Mouse (Mus musculus) neural tube, embryonic 11.5 days (tissue): Measurements from ENCODE around the gene Fam192a. TPM values are rescaled to one million over a fixed set of nuclear protein-coding genes. Genes with fewer than 3 reads are reported as not detected.
A peak's percentile ranks its signal among the peaks of the same experiment; 100 is the strongest.

Experiments
- ATAC-seq: fragments of 200-750 bp; cut with Nextera tagmentation; 2 replicates; pipeline ENCODE4 v1.8.0; 2017; ENCODE audit warnings: moderate number of reproducible peaks, mild to moderate bottlenecking, moderate TSS enrichment, moderate library complexity; ENCODE audit not compliant: insufficient read depth, low FRiP score, low TSS enrichment
- DNase-seq: peaks from one replicate; pipeline ENCODE4 v3.0.0-alpha.2; 2015; ENCODE audit warnings: low spot score
- H3K27ac ChIP-seq: fragments of 300-500 bp; sonication (generic); 2 replicates; pipeline ENCODE4 v1.5.1; 2014; ENCODE audit warnings: low read depth, mild to moderate bottlenecking, low read length
- H3K27me3 ChIP-seq: fragments of 300-500 bp; sonication (generic); 2 replicates; pipeline ENCODE4 v1.6.1; 2014; ENCODE audit warnings: mild to moderate bottlenecking, low read length, mixed read lengths; ENCODE audit not compliant: control insufficient read depth, insufficient read depth
- H3K36me3 ChIP-seq: fragments of 300-500 bp; sonication (generic); 2 replicates; pipeline ENCODE4 v1.6.1; 2014; ENCODE audit warnings: mild to moderate bottlenecking, low read length, moderate library complexity, mixed read lengths; ENCODE audit not compliant: control insufficient read depth, insufficient read depth
- H3K4me1 ChIP-seq: fragments of 300-500 bp; sonication (generic); 2 replicates; pipeline ENCODE4 v1.6.1; 2014; ENCODE audit warnings: low read length, mixed read lengths; ENCODE audit not compliant: control insufficient read depth, insufficient read depth
- H3K4me2 ChIP-seq: fragments of 300-500 bp; sonication (generic); 2 replicates; pipeline ENCODE4 v1.6.1; 2014; ENCODE audit warnings: low read depth, mild to moderate bottlenecking, moderate library complexity
- H3K4me3 ChIP-seq: fragments of 300-500 bp; sonication (generic); 2 replicates; pipeline ENCODE4 v1.5.1; 2014; ENCODE audit warnings: low read depth, low read length
- H3K9ac ChIP-seq: fragments of 300-500 bp; sonication (generic); 2 replicates; pipeline ENCODE4 v1.6.1; 2014; ENCODE audit warnings: mild to moderate bottlenecking, low read length
- H3K9me3 ChIP-seq: fragments of 300-500 bp; sonication (generic); 2 replicates; pipeline ENCODE4 v1.6.1; 2016; ENCODE audit warnings: low read length; ENCODE audit not compliant: control insufficient read depth
- WGBS: fragments of 180-500 bp; shearing (Covaris S2); extraction: QIAGEN DNeasy Blood & Tissue Kit; methylation state at CpG from one replicate; pipeline ENCODE4 v1.1.7; 2014; 5-methylcytosine and 5-hydroxymethylcytosine counted together
- polyA plus RNA-seq: library from polyadenylated mRNA; unstranded; fragments of >200 nt; fragmentation: Nextera tagmentation; extraction: Ambion mirVana; gene quantifications from 2 replicates; pipeline ENCODE4 v1.2.1, GENCODE M21; 2014

Gene Fam192a
- polyA plus RNA-seq, 1 experiment from 2014 or later, result 101 TPM

DNA sequence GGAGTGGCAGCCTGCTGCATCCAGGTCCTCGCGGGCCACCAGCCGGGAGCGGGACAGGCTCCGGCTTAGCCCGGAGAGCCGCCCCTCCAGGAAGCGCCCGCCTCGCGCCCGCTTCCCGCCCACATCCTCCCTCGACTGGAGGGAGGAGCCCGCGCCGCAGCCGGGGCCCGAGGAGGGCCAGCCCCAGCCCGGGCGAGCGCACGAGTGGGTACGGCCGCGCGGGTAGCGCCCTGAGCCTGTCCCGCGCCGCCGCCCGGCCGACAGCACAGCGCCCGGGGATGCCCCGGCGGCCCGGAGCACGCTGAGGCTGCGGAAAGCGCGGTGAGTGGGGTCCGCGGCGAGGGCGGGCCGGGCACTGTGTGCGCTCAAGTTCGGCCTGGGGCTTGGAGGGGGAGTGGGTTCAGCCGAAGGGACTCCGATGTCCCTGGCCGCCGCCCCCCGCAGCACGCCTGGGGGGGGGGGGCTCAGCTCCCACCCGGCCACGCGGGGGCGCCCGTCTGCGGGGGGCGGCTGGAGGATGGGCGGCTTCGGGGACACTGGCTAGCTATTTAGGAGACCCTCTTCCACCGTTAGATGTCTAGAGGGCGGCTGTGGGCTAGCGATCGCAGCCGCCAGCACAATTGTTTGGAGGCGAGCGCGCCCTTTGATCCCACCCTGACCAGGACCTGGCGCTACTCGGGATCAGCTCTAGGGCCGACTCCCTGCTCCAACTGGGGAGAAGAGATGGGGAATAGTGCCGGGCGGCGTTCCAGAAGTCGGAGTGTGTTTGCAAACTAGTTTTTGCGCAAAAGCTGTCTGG lies 68.7 kb downstream of the Fam192a start, which contains the start of gene Cpne2:
Gene Cpne2 (plus strand): TSS at position 118 of the 799 bp plus-strand sequence.
- peak within 1 kb of the TSS; percentile 62 for H3K4me3 ChIP-seq
- WGBS, result under 1% methylated on average over 52 of the region's 81 CpGs
- H3K27ac ChIP-seq, result no peak within 1 kb of the TSS

GRCm38 (mm10) chr8:94532525-94532872 lies 69.3 kb downstream of the Fam192a start:
- Histone ChIP-seq H3K27ac (no peak overlapping the region), H3K9ac (peak overlapping the region; percentile 63), H3K27me3 (peaks cover 27% of the 10 kb centered on the region), H3K4me1 (no peaks in the 10 kb centered on the region; the same call in 1 of the 2 replicates), H3K4me3 (peak overlapping the region; percentile 62), H3K4me2 (peak overlapping the region; percentile 93), H3K36me3 (no peaks in the 10 kb centered on the region), H3K9me3 (no peaks in the 10 kb centered on the region)
- ATAC-seq, result peak; percentile 10; the same call in 1 of the 2 replicates
- WGBS, result under 1% methylated on average over 29 of the region's 34 CpGs
- no peak for DNase-seq

More for the DNA sequence above, 68.7 kb downstream of the Fam192a start, which contains the start of gene Cpne2:
- DNase-seq (peak; percentile 64), ATAC-seq (peak; percentile 71)
- H3K9ac ChIP-seq, result peak within 1 kb of the TSS; percentile 63
- peak within 1 kb of the TSS; percentile 93 for H3K4me2 ChIP-seq
- H3K27me3 ChIP-seq, result peaks cover 27% of the 10 kb centered on the region
- H3K9me3 ChIP-seq, result no peaks in the 10 kb centered on the region
- no peaks in the 10 kb centered on the region; the same call in 1 of the 2 replicates for H3K4me1 ChIP-seq
- no peaks in the 10 kb centered on the region for H3K36me3 ChIP-seq

DNA sequence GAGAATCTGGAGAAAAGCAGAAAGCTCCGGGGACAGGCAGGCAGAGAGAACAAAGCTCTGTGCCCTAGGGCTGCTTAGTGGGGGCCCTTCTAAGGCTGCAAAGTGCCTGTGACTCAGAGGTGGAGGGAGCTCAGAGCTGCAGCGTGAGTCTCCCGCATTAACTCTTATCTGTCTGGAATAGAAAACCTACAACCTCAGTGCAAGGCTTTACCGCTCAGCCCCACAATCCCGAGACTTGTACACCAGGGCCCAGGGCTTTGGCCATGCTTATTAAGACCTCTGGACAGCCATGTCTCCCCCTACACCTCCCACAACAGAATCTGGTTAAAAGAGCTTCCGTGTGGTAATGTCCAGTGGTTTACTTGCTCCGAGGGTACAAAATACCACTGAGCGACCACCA lies 69.8 kb downstream of the Fam192a start:
- whole genome bisulfite sequencing, result 2% methylated on average over 8 of the region's 8 CpGs
- H3K4me2 ChIP-seq, result peak overlapping the region; percentile 93
- no peaks in the 10 kb centered on the region; the same call in 1 of the 2 replicates for H3K4me1 ChIP-seq
- ATAC-seq, result no peak
- H3K9me3 ChIP-seq, result no peaks in the 10 kb centered on the region
- H3K27ac ChIP-seq, result no peak overlapping the region
- DNase-seq, result peak; percentile 37
- no peak overlapping the region for H3K9ac ChIP-seq
- H3K4me3 ChIP-seq, result peak overlapping the region; percentile 62
- peaks cover 27% of the 10 kb centered on the region for H3K27me3 ChIP-seq
- no peaks in the 10 kb centered on the region for H3K36me3 ChIP-seq

GRCm38 (mm10) chr8:94530643-94531042 lies 71.2 kb downstream of the Fam192a start:
- H3K36me3 ChIP-seq, result no peaks in the 10 kb centered on the region
- H3K4me3 ChIP-seq, result no peak overlapping the region
- peaks cover 27% of the 10 kb centered on the region for H3K27me3 ChIP-seq
- no peaks in the 10 kb centered on the region; the same call in 1 of the 2 replicates for H3K4me1 ChIP-seq
- ATAC-seq (no peak), DNase-seq (no peak)
- no peak overlapping the region for H3K9ac ChIP-seq
- no peak overlapping the region for H3K27ac ChIP-seq
- no peak overlapping the region for H3K4me2 ChIP-seq
- 90% methylated on average over 4 of the region's 4 CpGs for WGBS
- H3K9me3 ChIP-seq, result no peaks in the 10 kb centered on the region

- 75% methylated on average over 4 of the region's 4 CpGs for WGBS
These were observed 71.9 kb downstream of the Fam192a start for GRCm38 (mm10) chr8:94529875-94530274.

GRCm38 (mm10) chr8:94528245-94528644 lies 73.6 kb downstream of the Fam192a start:
- no peaks in the 10 kb centered on the region for H3K9me3 ChIP-seq
- peaks cover 13% of the 10 kb centered on the region for H3K27me3 ChIP-seq
- H3K4me3 ChIP-seq, result no peak overlapping the region
- H3K36me3 ChIP-seq, result no peaks in the 10 kb centered on the region
- no peak overlapping the region for H3K27ac ChIP-seq
- H3K4me1 ChIP-seq, result no peaks in the 10 kb centered on the region; the same call in 1 of the 2 replicates
- no peak overlapping the region for H3K9ac ChIP-seq
- DNase-seq, result peak; percentile 39
- no peak overlapping the region for H3K4me2 ChIP-seq
- 42% methylated on average over 4 of the region's 4 CpGs for WGBS
- no peak for ATAC-seq

More at GRCm38 (mm10) chr8:94529875-94530274, 71.9 kb downstream of the Fam192a start:
- Histone ChIP-seq H3K4me3 (no peak overlapping the region), H3K4me2 (no peak overlapping the region), H3K4me1 (no peaks in the 10 kb centered on the region; the same call in 1 of the 2 replicates), H3K27ac (no peak overlapping the region), H3K36me3 (no peaks in the 10 kb centered on the region), H3K9me3 (no peaks in the 10 kb centered on the region), H3K27me3 (peaks cover 27% of the 10 kb centered on the region), H3K9ac (no peak overlapping the region)
- ATAC-seq (no peak), DNase-seq (no peak)

DNA sequence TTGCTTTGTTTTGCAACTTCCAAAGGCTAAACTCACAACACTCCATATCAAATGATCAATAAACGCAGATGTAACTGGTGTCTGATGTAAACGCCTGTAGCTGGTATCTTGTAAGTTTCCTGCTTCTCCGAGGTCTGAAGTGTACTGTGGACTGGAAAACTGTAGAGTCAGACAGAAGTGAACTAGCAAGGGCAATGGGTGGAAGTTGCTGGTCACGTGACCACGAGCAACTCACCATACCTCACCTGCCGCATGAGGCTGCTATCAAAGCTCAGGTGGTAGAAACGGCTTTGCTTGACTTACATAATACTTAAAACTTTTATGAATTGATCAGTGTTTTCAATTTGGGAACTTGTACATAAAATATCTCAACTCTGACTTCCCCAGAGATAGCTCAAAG lies 74.6 kb downstream of the Fam192a start:
- no peaks in the 10 kb centered on the region for H3K36me3 ChIP-seq
- no peak overlapping the region for H3K4me3 ChIP-seq
- H3K27ac ChIP-seq, result no peak overlapping the region
- no peak overlapping the region for H3K4me2 ChIP-seq
- H3K9ac ChIP-seq, result no peak overlapping the region
- ATAC-seq, result no peak
- no peak for DNase-seq
- H3K4me1 ChIP-seq, result no peaks in the 10 kb centered on the region
- no peaks in the 10 kb centered on the region for H3K9me3 ChIP-seq
- 82% methylated on average over 7 of the region's 7 CpGs for WGBS
- peaks cover 5% of the 10 kb centered on the region for H3K27me3 ChIP-seq

DNA sequence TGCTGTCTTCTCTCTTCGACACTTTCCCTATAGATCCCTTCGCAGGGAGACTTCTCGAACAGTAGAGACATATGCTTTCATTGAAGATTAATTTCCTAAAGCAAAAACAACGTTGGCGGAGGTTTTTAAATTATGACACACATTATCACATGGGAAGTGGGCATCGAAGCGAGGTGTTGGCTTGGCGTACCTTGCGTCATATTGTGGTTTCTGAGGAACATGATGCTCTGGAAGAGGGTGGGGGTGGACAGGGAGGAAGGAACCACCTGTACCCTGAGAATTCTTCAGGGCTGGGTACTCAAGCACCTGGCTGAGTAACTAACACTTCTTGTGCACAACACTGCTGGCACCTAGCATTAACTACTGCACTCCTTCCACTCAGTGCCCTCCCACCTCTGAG lies 77.2 kb downstream of the Fam192a start:
- H3K27me3 ChIP-seq, result no peaks in the 10 kb centered on the region
- no peaks in the 10 kb centered on the region for H3K36me3 ChIP-seq
- DNase-seq (no peak), ATAC-seq (no peak)
- no peaks in the 10 kb centered on the region for H3K9me3 ChIP-seq
- WGBS, result 92% methylated on average over 9 of the region's 9 CpGs
- H3K4me2 ChIP-seq, result no peak overlapping the region
- H3K9ac ChIP-seq, result no peak overlapping the region
- no peaks in the 10 kb centered on the region for H3K4me1 ChIP-seq
- no peak overlapping the region for H3K4me3 ChIP-seq
- no peak overlapping the region for H3K27ac ChIP-seq
